In genomic region chr3:51209503-51210314, GRCm38 (mm10) we compare ENCODE assay signal across 15 mouse cellular contexts. TPM values are rescaled to one million over a fixed set of nuclear protein-coding genes. Genes with fewer than 3 reads are reported as not detected.
A peak's percentile ranks its signal among the peaks of the same experiment; 100 is the strongest.
DNase-seq lines count a peak whose midpoint lies in the region; ATAC-seq and TF ChIP-seq lines count a peak whose summit lies in the region.
"Had no signal": no experiment of that assay in that cellular context is flagged by ENCODE, and none has a peak within 500 bp of the region (broad histone marks: within the 10 kb centered on the region; RNA-seq: fewer than 3 reads in every experiment).

No protein-coding gene starts in this region.

- H3K4me1 ChIP-seq in lung, postnatal 0 days (ENCODE audit: insufficient read depth, low read depth, low read length), result no peaks in the 10 kb centered on the region
- no peaks in the 10 kb centered on the region for H3K4me1 ChIP-seq in lung, adult 2 months (ENCODE audit: control insufficient read depth, insufficient read depth, low read length)
- no peaks in the 10 kb centered on the region for H3K4me1 ChIP-seq in liver, embryonic 16.5 days (ENCODE audit: control insufficient read depth, low read depth, low read length)
- no peaks in the 10 kb centered on the region for H3K4me1 ChIP-seq in stomach, postnatal 0 days (replicated peaks; ENCODE audit: control insufficient read depth, insufficient read depth)
- H3K4me1 ChIP-seq in midbrain, embryonic 10.5 days, result peaks cover 12% of the 10 kb centered on the region

- TF ChIP-seq EP300 in lung, postnatal 0 days (IDR thresholded peaks at IDR 0.05), result 0 out of 2 replicates have a peak, but pooled peaks have one; percentile 45
- no peak for TF ChIP-seq EP300 in stomach, postnatal 0 days (optimal IDR thresholded peaks at IDR 0.05)

- WGBS in lung, postnatal 0 days, result 77% methylated on average over 7 of the region's 7 CpGs
- WGBS in lung, adult 2 months, result 70% methylated on average over 7 of the region's 7 CpGs
- 68% methylated on average over 7 of the region's 7 CpGs for WGBS in liver, embryonic 16.5 days (ENCODE audit: insufficient replicate concordance)
- 72% methylated on average over 7 of the region's 7 CpGs for WGBS in stomach, postnatal 0 days
- 89% methylated on average over 7 of the region's 7 CpGs for WGBS in midbrain, embryonic 10.5 days

- peak; percentile 60 for ATAC-seq in lung, postnatal 0 days
- ATAC-seq in liver, embryonic 16.5 days (ENCODE audit: low read depth), result peak; percentile 50
- peak; percentile 74 for ATAC-seq in stomach, postnatal 0 days (ENCODE audit: low FRiP score, low TSS enrichment)

- DNase-seq in lung, postnatal 0 days (ENCODE audit: low spot score), result peak; percentile 42
- no peak for DNase-seq in lung, adult 2 months
- DNase-seq in adipocyte (ENCODE audit: low spot score), result peak; percentile 60
- DNase-seq in stomach, postnatal 0 days (ENCODE audit: low spot score), result no peak
- DNase-seq in midbrain, embryonic 10.5 days (ENCODE audit: low spot score), result no peak
- no peak for DNase-seq in urinary bladder, postnatal 14 days (ENCODE audit: low spot score)
- no peak for DNase-seq in heart, postnatal 4 days
- DNase-seq: cerebellum, adult 11-12 months; kidney, postnatal 10 days; lung, embryonic 14.5 days; right cerebral cortex, postnatal 4 days had no signal

- H3K4me2 ChIP-seq in lung, postnatal 0 days (replicated peaks; ENCODE audit: low read depth, low read length), result no peak overlapping the region
- no peak overlapping the region for H3K4me2 ChIP-seq in liver, embryonic 16.5 days (ENCODE audit: low read depth, low read length)
- no peak overlapping the region for H3K4me2 ChIP-seq in stomach, postnatal 0 days (replicated peaks; ENCODE audit: low read depth)
- H3K4me2 ChIP-seq: heart, embryonic 12.5 days; hindbrain, embryonic 14.5 days; lung, embryonic 14.5 days had no signal

- no peak for TF ChIP-seq CTCF in lung, postnatal 0 days (IDR thresholded peaks at IDR 0.05)
- TF ChIP-seq CTCF in lung, adult 2 months (IDR thresholded peaks at IDR 0.05; ENCODE audit: insufficient read depth, low read length), result no peak
- no peak for TF ChIP-seq CTCF in stomach, postnatal 0 days (IDR thresholded peaks at IDR 0.05; ENCODE audit: low read depth)

- H3K4me3 ChIP-seq in lung, postnatal 0 days (ENCODE audit: low read depth, low read length), result no peak overlapping the region
- H3K4me3 ChIP-seq in lung, adult 2 months (replicated peaks; ENCODE audit: extremely low read depth, low read depth, low read length), result no peak overlapping the region
- no peak overlapping the region for H3K4me3 ChIP-seq in liver, embryonic 16.5 days (ENCODE audit: low read depth, low read length)
- no peak overlapping the region for H3K4me3 ChIP-seq in stomach, postnatal 0 days (ENCODE audit: low read depth, low read length)
- H3K4me3 ChIP-seq in midbrain, embryonic 10.5 days, result no peak overlapping the region
- H3K4me3 ChIP-seq: heart, embryonic 12.5 days had no signal

- H3K9ac ChIP-seq in lung, postnatal 0 days (replicated peaks; ENCODE audit: low read depth), result no peak overlapping the region
- no peak overlapping the region for H3K9ac ChIP-seq in liver, embryonic 16.5 days (ENCODE audit: low read depth, low read length)
- no peak overlapping the region for H3K9ac ChIP-seq in stomach, postnatal 0 days (ENCODE audit: low read length)
- H3K9ac ChIP-seq: heart, embryonic 12.5 days; hindbrain, embryonic 14.5 days; lung, embryonic 14.5 days had no signal

- H3K36me3 ChIP-seq in lung, postnatal 0 days (ENCODE audit: insufficient read depth, low read length), result no peaks in the 10 kb centered on the region
- H3K36me3 ChIP-seq in liver, embryonic 16.5 days (ENCODE audit: control insufficient read depth, insufficient read depth), result no peaks in the 10 kb centered on the region
- no peaks in the 10 kb centered on the region for H3K36me3 ChIP-seq in stomach, postnatal 0 days (ENCODE audit: control insufficient read depth, insufficient read depth, low read length)
- no peaks in the 10 kb centered on the region for H3K36me3 ChIP-seq in midbrain, embryonic 10.5 days
- H3K36me3 ChIP-seq: G1E; heart, embryonic 12.5 days had no signal

- no peaks in the 10 kb centered on the region for H3K9me3 ChIP-seq in lung, postnatal 0 days (ENCODE audit: low read length)
- H3K9me3 ChIP-seq in liver, embryonic 16.5 days (replicated peaks; ENCODE audit: control insufficient read depth, low read length), result no peaks in the 10 kb centered on the region; the same call in 1 of the 2 replicates
- no peaks in the 10 kb centered on the region for H3K9me3 ChIP-seq in stomach, postnatal 0 days (ENCODE audit: control insufficient read depth, low read length)
- H3K9me3 ChIP-seq in midbrain, embryonic 10.5 days (replicated peaks), result no peaks in the 10 kb centered on the region

- no peak overlapping the region for H3K27ac ChIP-seq in lung, postnatal 0 days (ENCODE audit: low read length)
- peak overlapping the region; percentile 67 for H3K27ac ChIP-seq in liver, embryonic 16.5 days (ENCODE audit: low read length)
- H3K27ac ChIP-seq in stomach, postnatal 0 days (replicated peaks), result peak overlapping the region; percentile 46; the same call in 1 of the 2 replicates
- H3K27ac ChIP-seq in midbrain, embryonic 10.5 days (replicated peaks), result no peak overlapping the region
- H3K27ac ChIP-seq: hindbrain, embryonic 14.5 days had no signal

- TF ChIP-seq POLR2A in lung, adult 2 months (IDR thresholded peaks at IDR 0.05; ENCODE audit: borderline replicate concordance, extremely low read depth, low read depth, low read length), result no peak

- no peaks in the 10 kb centered on the region for H3K27me3 ChIP-seq in lung, postnatal 0 days (replicated peaks; ENCODE audit: insufficient read depth, low read length)
- no peaks in the 10 kb centered on the region for H3K27me3 ChIP-seq in liver, embryonic 16.5 days (ENCODE audit: control insufficient read depth, insufficient read depth, low read depth, low read length)
- H3K27me3 ChIP-seq in stomach, postnatal 0 days (ENCODE audit: control insufficient read depth, insufficient read depth, low read length), result no peaks in the 10 kb centered on the region
- H3K27me3 ChIP-seq in midbrain, embryonic 10.5 days (ENCODE audit: low read depth, poor library complexity, severe bottlenecking), result peaks cover 19% of the 10 kb centered on the region; the same call in 1 of the 2 replicates
- H3K27me3 ChIP-seq: heart, embryonic 12.5 days had no signal

RNA-seq across cellular contexts. Expression of gene Noct, which starts 14.5 kb away (rescaled TPM):
- polyA plus RNA-seq in lung, postnatal 0 days (2015; fragmentation: Nextera tagmentation; extraction: Ambion mirVana), result 4.1 and 4.2 TPM in 2 replicates
- 8.2 and 9.9 TPM in 2 replicates for polyA plus RNA-seq in lung, adult 2 months (2012; rRNA removed)
- polyA plus RNA-seq in liver, embryonic 16.5 days (2015; fragmentation: Nextera tagmentation; extraction: Ambion mirVana), result 13.7 and 13.8 TPM in 2 replicates
- polyA plus RNA-seq in stomach, postnatal 0 days (2015; fragmentation: Nextera tagmentation; extraction: Ambion mirVana), result 7.5 and 9.2 TPM in 2 replicates
- 9.3 and 9.8 TPM in 2 replicates for polyA plus RNA-seq in midbrain, embryonic 10.5 days (2016; fragmentation: Nextera tagmentation; extraction: Ambion mirVana)
- 10 to 100 TPM; 27.8 to 31.0 TPM for total RNA-seq in heart, postnatal 4 days (2021)

Comparison
In these comparisons a context has a peak if more than half of its experiments do, and no peak if none do; other contexts are left out.
1. DNase-seq: peak in lung, postnatal 0 days (single experiment) and adipocyte (single experiment); none in lung, adult 2 months (single experiment), stomach, postnatal 0 days (single experiment), midbrain, embryonic 10.5 days (single experiment), urinary bladder, postnatal 14 days (single experiment) and heart, postnatal 4 days (single experiment).
2. H3K27ac ChIP-seq: peak in liver, embryonic 16.5 days (single experiment) and stomach, postnatal 0 days (single experiment); none in lung, postnatal 0 days (single experiment) and midbrain, embryonic 10.5 days (single experiment).
3. Peak in every context shown above with its lines, with median percentiles within 50 percentile points of each other: ATAC-seq.